Mouse (Mus musculus) ovary, postnatal 10 days (tissue): ENCODE results near the gene Phactr2.

ENCODE experiments used
- DNase-seq: peaks from one replicate; pipeline ENCODE4 v3.0.0; 2022; ENCODE audit warnings: low spot score

Gene Phactr2

DNA sequence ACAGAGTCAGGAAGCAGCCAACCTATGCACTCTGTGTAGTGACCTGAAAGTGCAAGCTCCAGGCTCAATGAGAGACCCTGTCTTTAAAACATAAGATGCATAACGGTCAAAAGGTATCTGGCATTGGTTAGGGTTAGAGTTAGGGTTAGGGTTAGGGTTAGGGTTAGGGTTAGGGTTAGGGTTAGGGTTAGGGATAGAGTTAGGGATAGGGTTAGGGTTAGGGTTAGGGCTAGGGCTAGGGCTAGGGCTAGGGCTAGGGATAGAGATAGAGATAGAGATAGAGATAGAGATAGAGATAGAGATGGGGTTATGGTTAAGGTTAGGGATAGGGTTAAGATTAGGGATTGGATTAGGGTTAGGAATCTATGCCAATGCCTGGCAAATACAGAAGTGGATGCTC is 72.2 kb downstream of the Phactr2 start:
- DNase-seq, result no peak

- no peak for DNase-seq
These were observed 78.5 kb downstream of the Phactr2 start for GRCm38 (mm10) chr10:13395753-13396152.

DNA sequence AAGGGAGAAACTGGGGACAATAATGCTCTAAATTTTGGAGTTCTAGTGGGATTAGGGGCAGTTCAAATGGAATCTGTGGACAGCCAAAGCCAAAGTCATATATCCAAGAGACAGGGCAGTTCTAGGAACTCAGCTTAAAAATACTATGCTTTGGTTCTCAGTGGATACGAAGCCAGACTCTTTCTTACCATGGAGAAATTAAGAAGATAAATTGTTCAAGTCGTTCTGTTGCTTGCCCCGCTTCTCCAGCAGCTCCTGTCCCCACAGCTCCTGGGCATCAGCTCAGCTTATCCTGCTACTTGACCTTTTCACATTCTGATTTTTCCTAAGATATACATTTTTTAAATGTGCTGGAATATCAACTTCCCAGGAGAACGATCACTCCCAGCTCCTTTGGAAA is 80.2 kb downstream of the Phactr2 start:
- DNase-seq, result no peak

DNA sequence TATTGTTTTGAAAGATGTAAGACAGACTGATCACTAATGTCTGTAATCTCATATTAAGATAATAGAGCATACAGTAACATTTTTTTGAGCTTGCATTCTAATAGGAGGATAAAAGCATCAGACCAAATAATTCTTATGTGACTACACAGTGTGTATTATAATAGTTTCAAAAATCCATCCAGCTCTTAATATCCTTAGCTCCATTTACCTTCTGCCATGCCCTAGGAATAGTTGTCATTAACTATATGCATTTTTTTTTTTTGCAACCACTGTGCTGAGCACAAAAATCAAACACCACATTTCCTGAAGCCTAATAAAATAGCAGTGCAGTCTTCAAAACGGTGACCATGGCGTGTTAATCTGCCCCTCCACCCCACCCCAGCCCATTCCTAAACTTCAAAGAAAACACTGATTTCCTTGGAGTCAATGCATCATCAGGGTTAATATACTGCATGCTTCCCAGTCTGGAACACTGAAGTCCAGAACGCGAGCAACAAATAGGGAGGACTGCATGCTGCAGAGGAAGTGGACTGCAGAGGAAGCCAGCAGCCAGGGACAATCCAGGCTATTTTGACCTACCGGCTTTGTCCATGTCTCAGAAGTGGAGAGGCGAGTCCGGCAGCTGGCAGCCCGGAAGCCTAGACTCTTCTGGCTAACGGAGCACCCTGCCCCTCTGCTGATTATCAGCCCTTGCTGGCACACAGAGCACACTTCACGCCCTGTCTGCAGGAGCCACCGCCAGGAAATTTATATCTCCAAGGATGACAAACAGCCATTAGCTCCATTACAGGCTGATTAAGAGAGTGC is 85.9 kb downstream of the Phactr2 start:
- DNase-seq, result no peak

- DNase-seq, result no peak
These were observed 89.3 kb downstream of the Phactr2 start for GRCm38 (mm10) chr10:13384866-13385265.

DNA sequence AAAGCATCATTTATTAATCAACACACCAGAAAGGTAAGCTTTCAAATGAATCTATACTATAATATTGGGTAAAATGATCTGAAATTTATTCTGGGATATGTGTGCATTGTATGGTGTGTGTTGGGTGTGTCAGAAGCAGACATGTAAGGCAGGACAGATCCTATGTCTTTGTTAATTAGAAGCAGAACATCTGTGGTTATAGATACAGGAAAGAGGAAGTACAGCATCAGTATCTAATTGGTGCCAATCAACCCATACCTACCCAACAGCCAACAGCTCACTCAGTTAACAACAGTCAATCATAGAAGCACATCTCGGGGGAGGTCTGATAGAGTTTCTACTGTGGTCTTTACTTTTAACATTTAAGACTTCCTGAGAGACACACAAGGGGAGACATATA is 96.3 kb downstream of the Phactr2 start:
- DNase-seq, result no peak

DNA sequence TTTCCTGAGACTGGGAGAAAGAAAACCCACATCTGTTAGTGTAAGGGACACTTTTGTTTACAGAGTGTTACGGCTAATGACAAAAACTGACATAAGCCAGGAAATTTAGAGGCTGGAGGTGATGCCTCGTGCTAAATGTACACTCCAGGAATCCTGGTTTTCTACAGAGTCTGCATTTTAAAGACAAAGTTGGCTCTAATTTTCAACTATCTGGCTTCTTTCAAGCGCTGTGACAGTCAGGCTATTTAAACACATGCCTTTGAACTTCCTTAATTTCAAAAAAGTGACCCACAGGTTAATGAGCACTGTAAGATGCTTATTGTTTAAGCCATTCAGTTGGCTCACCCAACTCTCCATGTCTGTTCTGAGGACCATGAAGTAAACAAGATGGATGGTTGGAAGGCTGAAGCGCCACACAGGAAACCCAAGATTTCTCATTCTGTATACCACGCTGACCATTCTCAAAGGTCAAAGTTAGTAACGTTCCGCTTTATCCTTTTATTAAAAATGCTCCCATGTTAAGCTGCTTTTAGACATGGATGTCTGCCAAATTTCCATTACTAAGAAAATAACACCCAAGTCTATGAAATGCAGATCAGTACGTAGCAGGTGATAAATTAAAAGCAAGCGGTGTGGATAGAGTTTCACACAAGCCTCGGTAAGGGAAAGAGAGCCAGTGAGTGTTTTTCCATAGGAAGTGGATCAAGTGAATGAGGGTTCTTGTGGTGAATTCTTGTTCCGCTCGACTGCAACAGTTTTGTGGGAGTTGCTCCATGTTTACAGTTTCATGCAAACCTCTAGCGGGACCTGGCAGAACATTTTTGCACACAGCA is 97.6 kb downstream of the Phactr2 start:
- DNase-seq, result no peak

- no peak for DNase-seq
These were observed 98.4 kb downstream of the Phactr2 start for GRCm38 (mm10) chr10:13375820-13376219.

DNA sequence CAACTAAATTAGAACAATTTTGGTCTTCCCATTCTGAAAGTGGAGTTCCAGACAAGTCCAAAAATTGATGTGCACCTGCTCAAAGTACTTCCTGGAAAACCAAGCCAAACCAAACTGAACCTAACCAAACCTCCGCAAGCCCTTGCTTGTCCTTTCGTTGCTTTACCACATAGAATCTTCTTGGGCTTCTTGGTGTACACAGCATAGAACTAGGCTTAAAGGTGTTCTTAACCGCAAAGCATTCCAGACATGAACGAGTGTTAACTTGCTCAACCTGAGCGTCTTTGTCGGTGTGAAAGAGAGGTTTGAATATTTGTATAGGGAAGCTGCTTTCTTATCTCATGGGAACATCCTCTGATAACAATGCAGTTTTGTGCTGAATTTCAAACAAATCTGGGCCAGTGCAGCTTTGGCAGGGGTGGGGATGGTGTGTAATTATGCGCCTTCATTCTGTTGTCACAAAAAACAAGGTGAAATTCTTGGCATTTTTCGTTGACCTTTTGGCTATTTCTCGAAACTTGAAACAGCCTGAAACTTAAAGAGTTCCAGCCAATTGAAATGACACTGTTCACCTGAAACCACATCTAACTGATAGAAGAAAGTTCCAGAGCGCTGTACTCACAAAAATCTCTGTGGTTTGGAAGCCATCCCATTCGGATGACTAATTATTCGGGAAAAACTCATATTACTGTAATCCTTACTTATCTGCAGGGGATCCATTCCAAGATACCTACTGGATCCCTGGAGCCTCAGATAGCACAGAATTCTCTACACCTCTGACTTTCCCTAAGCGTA is 104.4 kb downstream of the Phactr2 start:
- no peak for DNase-seq

DNA sequence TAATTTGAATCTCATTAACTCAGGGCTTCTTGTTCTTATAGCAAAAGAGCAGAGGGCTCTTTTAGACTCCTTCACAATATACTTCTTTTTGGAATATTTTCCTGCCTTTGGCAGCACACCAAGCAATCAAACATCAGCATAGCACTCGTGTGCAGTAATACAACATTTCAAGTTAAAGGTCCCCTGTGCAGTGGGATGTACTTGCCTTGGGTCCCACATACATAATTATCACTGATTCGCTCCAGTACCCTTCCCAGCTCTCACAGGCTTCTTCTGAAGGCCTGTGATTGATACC is 110.0 kb downstream of the Phactr2 start:
- no peak for DNase-seq

DNA sequence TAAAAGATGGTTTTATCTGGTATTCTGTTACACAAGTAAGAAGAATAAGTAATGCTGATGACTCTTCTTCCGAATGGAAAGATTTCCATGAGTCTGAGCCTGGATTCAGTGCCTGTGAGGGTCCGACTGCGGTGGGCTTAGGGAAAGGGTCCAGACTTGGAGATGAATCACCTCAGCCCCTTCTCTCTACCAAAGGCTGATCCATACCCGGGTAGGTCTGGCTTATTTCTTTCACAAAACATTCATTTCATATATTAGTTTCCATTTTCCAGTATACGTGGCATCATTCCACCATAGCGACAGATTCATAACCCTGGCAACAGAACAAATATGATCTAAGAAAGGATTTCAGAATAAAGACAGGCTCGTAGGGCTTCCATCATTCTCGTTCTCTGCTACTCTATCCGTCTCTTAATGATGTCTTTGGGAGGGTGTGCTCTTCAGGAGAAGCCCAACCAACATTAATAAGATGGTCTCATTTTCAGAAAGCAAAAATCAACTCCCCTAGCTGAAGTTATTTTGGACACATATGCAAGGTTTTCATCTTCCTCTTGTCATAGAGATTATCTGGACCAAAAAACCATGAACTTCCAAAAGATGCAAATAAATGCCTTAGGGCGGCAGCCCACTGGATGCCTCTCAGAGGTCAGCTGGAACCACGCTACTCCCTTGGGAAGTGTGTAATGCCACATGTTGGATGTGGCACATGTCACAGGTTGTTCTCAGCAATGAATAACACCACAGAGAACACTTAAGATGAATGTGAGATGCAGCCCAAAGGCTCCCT is 110.5 kb downstream of the Phactr2 start:
- no peak for DNase-seq

GRCm38 (mm10) chr10:13360913-13361312 is 113.3 kb downstream of the Phactr2 start:
- no peak for DNase-seq

- DNase-seq, result no peak
These were observed 114.4 kb downstream of the Phactr2 start for GRCm38 (mm10) chr10:13359846-13360245.

- no peak for DNase-seq
These were observed 115.5 kb downstream of the Phactr2 start for GRCm38 (mm10) chr10:13358679-13359078.

DNA sequence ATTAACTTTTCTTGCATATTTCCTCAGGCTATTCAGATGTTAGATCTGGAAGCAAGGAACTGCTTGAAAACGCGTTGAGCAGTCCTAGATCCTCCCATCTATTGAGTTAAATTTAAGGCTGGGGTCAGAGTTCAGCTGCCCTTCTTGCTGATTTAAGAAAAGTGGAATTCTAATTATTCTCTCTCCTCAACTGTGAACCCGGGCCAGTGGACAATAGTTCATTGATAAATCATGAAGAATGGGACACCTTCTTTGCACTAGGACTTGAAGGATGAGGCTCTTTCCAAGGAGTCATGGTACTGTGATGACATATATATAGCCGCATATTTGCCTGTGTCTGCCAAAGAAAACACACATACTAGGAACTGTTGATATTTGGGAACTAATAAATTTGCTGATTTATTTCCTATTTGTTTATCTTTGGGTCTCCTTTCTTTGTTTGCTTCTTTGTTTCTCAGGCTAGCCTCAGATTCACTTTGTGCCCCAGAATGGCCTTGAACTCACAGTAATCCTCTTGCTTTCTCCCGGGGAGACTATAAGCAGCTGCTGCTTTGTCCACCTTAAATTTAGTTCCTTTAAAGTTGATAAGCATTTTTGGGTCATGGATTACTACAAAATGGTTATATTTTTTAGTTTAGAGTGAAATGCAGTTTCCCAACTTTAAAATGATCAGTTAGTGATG is 127.5 kb downstream of the Phactr2 start:
- DNase-seq, result no peak

DNA sequence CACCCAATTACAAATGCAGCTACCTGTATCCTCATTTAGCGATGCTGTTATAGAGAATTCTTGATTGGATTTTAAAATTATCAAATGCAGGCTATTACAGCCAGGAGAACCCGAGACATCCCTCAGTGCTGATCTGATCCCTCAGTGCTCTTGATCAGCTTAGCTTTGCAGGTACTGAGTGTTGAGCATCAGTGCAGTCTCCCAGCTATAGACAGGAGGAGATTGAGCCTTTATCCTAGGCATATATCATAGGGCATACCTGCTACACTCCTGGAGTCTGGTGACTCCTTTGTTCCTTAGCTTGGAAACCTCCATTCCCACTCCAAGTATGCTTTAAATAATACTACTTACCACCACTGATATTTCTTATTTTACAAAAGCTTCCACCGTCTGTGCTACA is 133.6 kb downstream of the Phactr2 start:
- DNase-seq, result no peak

- DNase-seq, result no peak
These were observed 137.2 kb downstream of the Phactr2 start for GRCm38 (mm10) chr10:13336964-13337363.

DNA sequence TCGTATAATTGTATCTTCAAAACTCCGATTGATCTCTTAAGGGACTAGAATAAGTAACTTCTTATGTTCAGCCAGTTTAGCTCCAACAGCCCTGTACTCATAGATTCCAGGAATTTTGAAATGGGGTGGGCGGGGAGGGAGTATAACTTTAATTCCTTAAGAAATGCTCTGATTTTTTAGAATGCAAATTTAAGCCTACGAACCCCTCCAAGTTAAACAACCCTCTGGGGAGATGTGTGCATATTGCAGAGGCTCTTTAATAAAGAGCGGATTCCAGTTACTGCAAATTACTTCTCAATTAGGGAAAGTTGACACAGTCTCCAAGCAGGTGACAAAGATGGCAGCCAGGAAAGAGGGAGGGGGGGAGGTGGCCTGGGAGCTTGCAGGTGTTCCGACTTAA is 138.4 kb downstream of the Phactr2 start:
- DNase-seq, result no peak

GRCm38 (mm10) chr10:13335347-13335746 is 138.9 kb downstream of the Phactr2 start:
- DNase-seq, result no peak

- no peak for DNase-seq
These were observed 140.4 kb downstream of the Phactr2 start for GRCm38 (mm10) chr10:13333781-13334180.

DNA sequence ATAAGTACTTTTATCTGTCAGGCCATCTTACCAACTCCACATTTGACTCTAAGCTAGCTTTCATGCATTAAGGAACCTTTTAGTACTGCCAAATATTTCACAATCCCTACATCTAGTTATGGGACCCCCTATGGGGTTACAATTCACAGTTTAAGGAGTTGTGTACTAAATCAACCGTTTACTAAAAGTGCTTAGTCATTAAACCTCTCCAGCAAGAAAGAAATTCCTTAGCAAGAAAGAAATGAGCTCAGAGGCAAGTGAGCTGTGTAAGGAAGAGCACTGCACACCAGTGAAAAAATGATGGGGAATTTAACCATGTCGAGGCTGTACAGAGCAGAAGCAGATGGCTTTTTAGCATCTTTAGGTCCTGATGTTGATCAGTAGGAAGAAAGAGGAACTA is 141.2 kb downstream of the Phactr2 start:
- no peak for DNase-seq
